Mouse (Mus musculus) large intestine, adult 2 months (tissue): Measurements from ENCODE around the gene Scn11a. TPM values are rescaled to one million over a fixed set of nuclear protein-coding genes. Genes with fewer than 3 reads are reported as not detected.

Experiments
- DNase-seq: peaks from one replicate; pipeline ENCODE4 v3.0.0-alpha.2; 2012; ENCODE audit warnings: low read depth, low spot score
- WGBS: fragments of 180-500 bp; shearing (Covaris S2); methylation state at CpG from one replicate; pipeline ENCODE4 v1.1.7; 2018; 5-methylcytosine and 5-hydroxymethylcytosine counted together
- polyA plus RNA-seq: library from polyadenylated mRNA; depleted of rRNA; stranded (reverse); fragments of >200 nt; gene quantifications from 2 replicates; pipeline ENCODE4 v1.2.3, GENCODE M21; 2012; rRNA removed

Scn11a gene
- 0.18 and 0.20 TPM in 2 replicates for polyA plus RNA-seq

GRCm38 (mm10) chr9:119825297-119825696, at the start of gene Scn11a:
Scn11a (minus strand) TSS chr9:119825456.
- WGBS: 26% methylated on average over 4 of the region's 4 CpGs
- DNase-seq: no peak

- DNase-seq: no peak
- WGBS: 39% methylated on average over 8 of the region's 8 CpGs
These were observed 28.9 kb upstream of the Scn11a start for GRCm38 (mm10) chr9:119854170-119854569.

- WGBS: 36% methylated on average over 2 of the region's 2 CpGs
- DNase-seq: no peak
These were observed 28.0 kb upstream of the Scn11a start for GRCm38 (mm10) chr9:119853071-119853846.

- 75% methylated on average over 10 of the region's 10 CpGs for WGBS
- no peak for DNase-seq
These were observed 27.2 kb upstream of the Scn11a start for GRCm38 (mm10) chr9:119852347-119853030.

GRCm38 (mm10) chr9:119849214-119849613, 24.0 kb upstream of the Scn11a start:
- 7% methylated on average over 8 of the region's 8 CpGs for WGBS

GRCm38 (mm10) chr9:119848671-119849070, 23.4 kb upstream of the Scn11a start:
- 49% methylated on average over 7 of the region's 7 CpGs for WGBS
- DNase-seq: no peak

More at GRCm38 (mm10) chr9:119849214-119849613, 24.0 kb upstream of the Scn11a start:
- DNase-seq: no peak

- DNase-seq: no peak
- WGBS: 82% methylated on average over 6 of the region's 6 CpGs
These were observed 21.9 kb upstream of the Scn11a start for GRCm38 (mm10) chr9:119847187-119847586.

GRCm38 (mm10) chr9:119844724-119845123, 19.5 kb upstream of the Scn11a start:
- no peak for DNase-seq
- WGBS: 11% methylated on average over 5 of the region's 5 CpGs

GRCm38 (mm10) chr9:119843549-119843948, 18.3 kb upstream of the Scn11a start:
- WGBS: 83% methylated on average over 4 of the region's 4 CpGs
- DNase-seq: no peak

GRCm38 (mm10) chr9:119842541-119843169, 17.4 kb upstream of the Scn11a start:
- 46% methylated on average over 4 of the region's 4 CpGs for WGBS
- no peak for DNase-seq

- no peak for DNase-seq
- 42% methylated on average over 6 of the region's 6 CpGs for WGBS
These were observed 16.8 kb upstream of the Scn11a start for GRCm38 (mm10) chr9:119842091-119842490.

- DNase-seq: no peak
- WGBS: 65% methylated on average over 6 of the region's 6 CpGs
These were observed 15.9 kb upstream of the Scn11a start for GRCm38 (mm10) chr9:119841159-119841558.

- no peak for DNase-seq
These were observed 10.4 kb upstream of the Scn11a start for GRCm38 (mm10) chr9:119835581-119836125.

GRCm38 (mm10) chr9:119831001-119831400, 5.7 kb upstream of the Scn11a start:
- no peak for DNase-seq
- 61% methylated on average over 2 of the region's 2 CpGs for WGBS

More at GRCm38 (mm10) chr9:119835581-119836125, 10.4 kb upstream of the Scn11a start:
- 65% methylated on average over 9 of the region's 9 CpGs for WGBS

- 56% methylated on average over 9 of the region's 9 CpGs for WGBS
- DNase-seq: no peak
These were observed 1.5 kb downstream of the Scn11a start for GRCm38 (mm10) chr9:119823722-119824121.

GRCm38 (mm10) chr9:119813631-119814030, 11.6 kb downstream of the Scn11a start:
- WGBS: 94% methylated on average over 5 of the region's 5 CpGs
- DNase-seq: no peak

GRCm38 (mm10) chr9:119806491-119806890, 18.8 kb downstream of the Scn11a start:
- DNase-seq: no peak
- WGBS: 80% methylated on average over 2 of the region's 2 CpGs

- WGBS: 59% methylated on average over 11 of the region's 11 CpGs
- DNase-seq: no peak
These were observed 20.8 kb downstream of the Scn11a start for GRCm38 (mm10) chr9:119804501-119804847.

GRCm38 (mm10) chr9:119803845-119804500, 21.3 kb downstream of the Scn11a start:
- WGBS: 66% methylated on average over 15 of the region's 15 CpGs
- DNase-seq: no peak
